Mouse (Mus musculus) spleen, postnatal 4 days (tissue): ENCODE data around the gene Ildr1.
A peak's percentile ranks its signal among the peaks of the same experiment; 100 is the strongest.

Source experiments
- DNase-seq, 2 experiments: peaks; one replicate each; pipeline ENCODE4 v3.0.0; 2022; ENCODE audit warnings: low spot score in 2 of 2

Gene Ildr1

DNA sequence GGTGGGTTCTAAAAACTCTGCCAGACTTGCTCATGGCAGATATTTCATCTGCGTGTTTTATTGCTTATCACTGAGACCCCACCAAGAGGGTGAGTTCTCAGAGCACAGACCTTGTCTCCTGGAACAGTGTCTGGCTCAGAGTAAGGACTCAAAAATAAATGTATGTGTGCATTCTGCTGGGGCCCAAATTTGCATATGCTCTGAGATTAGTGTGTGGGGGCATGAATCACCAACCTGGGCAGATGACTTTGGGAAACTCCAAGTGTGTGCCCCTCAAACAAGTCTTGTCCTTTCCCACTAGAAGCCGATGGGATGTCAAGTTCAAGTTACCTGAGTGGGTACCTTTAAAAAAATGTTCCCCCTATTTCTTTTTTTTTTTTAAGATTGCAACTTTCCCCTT is 6.7 kb downstream of the Ildr1 start:
- DNase-seq, result no peak

DNA sequence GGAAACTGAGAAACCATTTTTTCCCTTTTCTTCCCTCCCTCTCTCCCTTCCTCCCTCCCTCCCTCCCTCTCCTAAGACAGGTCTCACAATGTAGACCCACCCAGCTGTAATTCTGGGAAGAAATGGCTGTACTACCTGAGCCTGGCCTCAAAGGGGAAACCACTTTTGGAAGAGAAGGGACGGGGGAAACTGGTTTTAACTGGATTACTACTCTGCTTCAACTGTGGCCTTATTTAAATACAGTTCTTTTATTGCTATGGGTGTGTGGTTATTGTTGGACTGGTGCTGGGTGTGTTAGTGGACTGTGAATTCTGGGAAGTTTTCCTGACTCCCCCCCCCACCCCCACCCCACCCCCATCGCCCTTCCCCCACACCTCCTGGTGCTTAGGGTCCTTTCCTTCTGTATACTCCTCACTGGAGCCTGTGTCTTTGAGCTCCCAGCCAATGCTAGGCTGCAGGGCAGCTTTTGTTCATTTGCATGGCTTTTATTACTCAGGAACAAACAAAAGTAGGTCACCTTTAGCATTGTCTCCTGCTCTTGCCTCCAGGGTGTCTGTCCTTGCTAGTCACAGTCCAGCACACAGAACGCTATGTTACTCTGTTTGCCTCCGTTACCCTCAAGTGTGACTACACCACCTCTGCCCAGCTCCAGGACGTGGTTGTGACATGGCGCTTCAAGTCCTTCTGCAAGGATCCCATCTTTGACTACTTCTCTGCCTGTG is 14.1 kb downstream of the Ildr1 start:
- DNase-seq, result no peak

DNA sequence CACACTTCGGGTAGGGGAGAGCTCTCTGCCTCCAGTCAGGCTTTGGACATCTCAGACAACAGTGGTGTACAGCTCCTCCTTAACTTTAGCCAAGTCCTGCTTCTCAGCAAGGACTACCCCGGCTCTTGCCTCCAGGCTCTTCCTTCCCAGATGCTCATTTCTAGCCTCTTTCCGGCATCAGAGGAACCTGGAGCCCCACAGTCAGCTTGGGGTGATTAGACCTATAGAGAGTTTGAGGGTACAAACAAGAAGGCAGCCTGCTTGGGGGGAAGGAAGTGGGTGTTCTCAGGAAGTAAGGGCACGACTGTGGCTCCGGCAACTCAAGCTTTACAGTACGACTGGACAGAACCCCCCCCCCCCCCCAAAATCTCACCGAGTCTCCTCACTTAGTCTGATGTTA is 15.0 kb downstream of the Ildr1 start:
- no peak for DNase-seq

- peak in 1 of 2 experiments; percentile 66 for DNase-seq
These were observed 15.6 kb downstream of the Ildr1 start for GRCm38 (mm10) chr16:36709405-36709804.

- no peak for DNase-seq
These were observed 17.0 kb downstream of the Ildr1 start for GRCm38 (mm10) chr16:36710794-36711193.

- DNase-seq, result peak in 1 of 2 experiments; percentile 41
These were observed 18.0 kb downstream of the Ildr1 start for GRCm38 (mm10) chr16:36711760-36712159.

GRCm38 (mm10) chr16:36717481-36717880 is 23.7 kb downstream of the Ildr1 start:
- no peak for DNase-seq

DNA sequence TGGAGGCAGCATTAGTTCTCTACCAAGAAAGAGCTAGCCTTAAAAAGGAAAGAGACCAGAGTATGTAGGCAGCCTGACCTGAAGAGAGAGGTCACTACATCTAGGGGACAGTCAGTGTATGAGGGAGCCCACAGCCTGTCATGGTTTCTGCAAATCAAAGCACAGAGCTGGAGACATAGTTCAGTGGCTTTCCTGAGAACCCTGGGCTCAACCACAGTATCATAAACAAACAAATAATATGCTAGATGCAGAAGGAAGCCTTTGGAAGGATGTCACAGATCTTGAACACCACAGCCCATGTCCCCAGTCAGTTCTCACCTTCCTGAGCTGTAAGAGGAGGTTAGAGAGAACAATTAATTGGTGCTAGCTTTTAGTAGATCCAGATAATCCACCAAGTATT is 24.9 kb downstream of the Ildr1 start:
- no peak for DNase-seq

DNA sequence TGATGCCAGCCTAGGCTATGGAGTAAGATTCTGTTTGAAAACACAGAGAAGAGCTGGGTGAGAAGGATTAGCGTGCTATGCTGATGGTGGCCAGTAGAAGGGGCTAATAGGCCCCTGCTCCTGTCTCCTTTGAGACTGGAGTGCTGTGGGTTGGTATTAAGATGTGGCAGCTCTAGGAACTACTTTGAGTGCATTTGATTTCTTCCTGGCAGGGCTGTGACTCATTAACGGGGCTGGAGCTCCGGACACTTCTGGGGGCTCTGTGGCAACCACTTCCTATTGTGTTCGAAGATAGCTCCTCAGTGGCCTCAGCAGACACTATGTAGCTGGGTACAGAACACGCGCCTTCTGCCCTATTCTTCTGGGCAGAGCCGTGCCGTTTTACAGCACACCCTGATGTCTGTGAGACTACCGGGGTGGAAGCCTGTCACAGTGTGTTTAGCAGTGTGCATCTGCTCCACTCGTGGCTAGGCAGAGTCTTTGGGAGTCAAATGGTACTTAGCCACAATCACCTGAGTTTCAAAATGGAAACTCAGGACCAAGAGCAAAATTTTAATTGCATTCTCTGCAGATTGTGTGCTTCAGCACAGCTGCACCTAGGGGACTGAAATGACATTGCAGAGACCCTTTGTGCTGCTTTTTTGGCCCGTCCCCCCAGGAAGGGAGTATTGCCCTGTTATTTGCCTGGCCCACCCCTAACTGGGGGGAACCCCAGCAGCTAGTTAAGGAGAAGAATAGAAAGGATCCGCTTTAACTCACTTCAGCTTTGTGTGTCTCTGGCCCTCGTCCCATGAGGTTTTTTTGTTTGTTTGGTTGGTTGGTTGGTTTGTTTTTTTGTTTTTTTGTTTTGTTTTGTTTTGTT is 26.6 kb downstream of the Ildr1 start:
- DNase-seq, result no peak

- DNase-seq, result no peak
These were observed 29.0 kb downstream of the Ildr1 start for GRCm38 (mm10) chr16:36722739-36723138.

- DNase-seq, result no peak
These were observed 30.2 kb downstream of the Ildr1 start for GRCm38 (mm10) chr16:36723880-36724443.

DNA sequence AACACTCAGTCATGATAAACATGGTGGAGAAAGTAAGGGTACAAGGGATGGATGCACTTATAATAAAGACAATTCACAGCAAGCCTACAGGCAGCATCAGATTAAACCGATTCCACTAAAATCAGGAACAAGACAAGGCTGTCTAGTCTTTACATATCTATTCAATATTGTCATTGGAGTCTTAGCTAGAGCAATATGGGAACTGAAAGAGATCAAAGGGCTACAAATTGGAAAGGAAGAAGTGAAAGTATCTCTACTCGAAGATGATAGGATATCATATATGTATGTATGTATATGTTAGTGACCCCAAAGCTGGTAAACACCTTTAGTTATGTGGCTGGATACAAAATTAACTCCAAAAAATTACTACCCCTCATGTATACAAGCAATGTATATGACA is 35.2 kb downstream of the Ildr1 start:
- DNase-seq, result no peak

- no peak for DNase-seq
These were observed 38.8 kb downstream of the Ildr1 start for GRCm38 (mm10) chr16:36732572-36732971.

GRCm38 (mm10) chr16:36733827-36734226 is 40.0 kb downstream of the Ildr1 start:
- DNase-seq, result no peak

DNA sequence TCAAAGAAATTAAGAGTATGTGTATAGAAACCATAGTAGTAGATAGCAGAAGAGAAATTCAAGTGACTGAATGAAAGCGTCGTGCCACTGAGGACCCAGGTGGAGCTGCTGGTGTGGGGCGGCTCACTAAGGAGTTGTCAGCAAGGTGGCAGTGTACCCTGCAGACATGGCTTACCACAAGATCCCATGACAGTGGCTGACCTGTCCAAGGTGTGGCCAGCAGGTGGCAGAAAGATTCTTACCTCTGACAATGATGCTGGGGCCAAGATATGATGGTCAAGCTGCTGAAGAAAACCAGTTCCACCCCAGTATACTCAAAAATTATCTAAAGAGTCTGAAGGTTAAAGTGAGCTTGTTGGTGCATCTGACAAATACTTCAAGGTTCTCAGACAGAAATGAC is 41.6 kb downstream of the Ildr1 start:
- no peak for DNase-seq

- no peak for DNase-seq
These were observed 45.7 kb downstream of the Ildr1 start for GRCm38 (mm10) chr16:36739404-36739930.

DNA sequence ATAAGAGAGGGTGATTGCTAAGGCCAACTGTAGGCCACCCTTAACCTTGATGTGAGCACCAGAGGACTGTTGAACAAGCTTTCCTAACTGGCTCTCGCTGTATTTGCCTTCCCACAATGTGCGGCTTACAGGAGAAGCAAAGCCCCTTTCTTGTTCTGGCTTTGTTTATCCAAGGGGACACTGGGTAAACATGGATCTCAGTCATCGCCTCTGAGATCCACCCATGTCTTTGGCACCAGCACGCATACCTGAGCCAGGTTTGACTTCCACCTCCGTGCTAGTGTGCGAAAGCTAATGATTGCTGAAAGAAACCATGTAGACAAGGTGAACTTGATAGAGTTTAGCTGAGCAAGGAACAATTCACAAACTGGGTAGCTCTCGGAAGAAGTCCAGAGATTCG is 49.8 kb downstream of the Ildr1 start:
- no peak for DNase-seq

DNA sequence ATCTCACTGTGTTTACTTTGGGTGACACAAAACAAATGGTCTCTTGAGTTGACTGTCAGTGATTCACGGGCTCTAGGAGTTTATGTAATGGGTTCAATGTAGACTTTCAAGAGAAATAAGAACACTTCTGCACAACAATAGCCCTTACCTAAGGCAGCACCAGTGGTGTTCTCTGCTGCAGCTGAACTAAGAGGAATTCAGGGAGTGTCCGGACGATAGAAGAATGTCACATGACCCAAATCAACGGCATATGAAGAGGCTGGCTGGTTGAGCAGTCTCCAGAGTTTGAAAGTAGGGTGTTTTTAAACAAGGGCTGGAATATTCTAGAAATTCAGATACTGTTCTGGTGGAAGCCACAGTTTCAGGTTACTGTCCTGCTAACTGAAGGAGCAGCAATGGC is 53.3 kb downstream of the Ildr1 start:
- DNase-seq, result no peak

GRCm38 (mm10) chr16:36747767-36748166 is 54.0 kb downstream of the Ildr1 start:
- no peak for DNase-seq

GRCm38 (mm10) chr16:36751979-36752378 is 58.2 kb downstream of the Ildr1 start:
- DNase-seq, result no peak

GRCm38 (mm10) chr16:36770191-36770771 is 76.5 kb downstream of the Ildr1 start:
- DNase-seq, result peak in 1 of 2 experiments; percentile 22

DNA sequence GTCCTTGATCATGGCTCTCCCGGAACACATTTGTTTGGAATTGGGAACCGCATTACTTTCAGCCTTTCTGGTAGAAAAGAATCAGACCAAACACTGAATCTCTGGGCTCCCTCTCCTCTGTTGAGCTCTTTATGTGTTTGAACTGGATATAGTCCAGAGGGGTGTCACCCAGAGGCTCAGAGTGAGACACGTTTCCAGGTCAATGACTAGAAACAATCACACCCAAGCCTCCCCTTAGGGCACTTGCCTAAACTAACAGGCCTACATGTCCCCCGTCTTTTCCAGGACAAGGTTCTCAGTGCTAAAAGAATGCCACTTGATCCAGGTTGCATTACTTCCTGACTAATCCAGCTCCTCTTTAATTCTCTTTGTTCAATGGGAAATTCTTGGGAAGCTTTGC is 77.1 kb downstream of the Ildr1 start:
- no peak for DNase-seq
